Mouse (Mus musculus) olfactory bulb, adult 2 months (tissue): ENCODE measurements around the gene Mfap1a. TPM values are rescaled to one million over a fixed set of nuclear protein-coding genes. Genes with fewer than 3 reads are reported as not detected.

Experiments used
- H3K27ac ChIP-seq: fragments of 200-500 bp; 2 replicates; pipeline ENCODE4 v1.5.1; 2012; ENCODE audit warnings: low read depth, low read length; ENCODE audit not compliant: insufficient read depth
- H3K4me1 ChIP-seq: fragments of 200-500 bp; 2 replicates; pipeline ENCODE4 v1.6.1; 2012; ENCODE audit warnings: low read length; ENCODE audit not compliant: control insufficient read depth, insufficient read depth
- H3K4me3 ChIP-seq: fragments of 200-500 bp; 2 replicates; pipeline ENCODE4 v1.5.1; 2012; ENCODE audit warnings: mild to moderate bottlenecking, low read depth, low read length, moderate library complexity; ENCODE audit not compliant: insufficient read depth
- CTCF ChIP-seq: fragments of 200-500 bp; IDR thresholded peaks from 2 replicates; pipeline ENCODE4 v1.5.1; 2012; ENCODE audit warnings: low read depth, mild to moderate bottlenecking, low read length, moderate library complexity; ENCODE audit not compliant: insufficient read depth
- POLR2A ChIP-seq: fragments of 200-500 bp; IDR thresholded peaks from 2 replicates; pipeline ENCODE4 v1.6.1; 2012; ENCODE audit warnings: mild to moderate bottlenecking, low read depth, low read length, moderate library complexity; ENCODE audit not compliant: insufficient read depth
- WGBS: fragments of 180-500 bp; shearing (Covaris S2); methylation state at CpG from one replicate; pipeline ENCODE4 v1.1.7; 2018; 5-methylcytosine and 5-hydroxymethylcytosine counted together
- polyA plus RNA-seq: library from polyadenylated mRNA; stranded (reverse); fragments of >200 nt; gene quantifications from 2 replicates; pipeline ENCODE4 v1.2.4, GENCODE M21; 2012; ENCODE audit warnings: low replicate concordance; ENCODE audit not compliant: missing spikeins, insufficient read depth, insufficient read length

Mfap1a gene
- polyA plus RNA-seq, 1 experiment = not detected

DNA sequence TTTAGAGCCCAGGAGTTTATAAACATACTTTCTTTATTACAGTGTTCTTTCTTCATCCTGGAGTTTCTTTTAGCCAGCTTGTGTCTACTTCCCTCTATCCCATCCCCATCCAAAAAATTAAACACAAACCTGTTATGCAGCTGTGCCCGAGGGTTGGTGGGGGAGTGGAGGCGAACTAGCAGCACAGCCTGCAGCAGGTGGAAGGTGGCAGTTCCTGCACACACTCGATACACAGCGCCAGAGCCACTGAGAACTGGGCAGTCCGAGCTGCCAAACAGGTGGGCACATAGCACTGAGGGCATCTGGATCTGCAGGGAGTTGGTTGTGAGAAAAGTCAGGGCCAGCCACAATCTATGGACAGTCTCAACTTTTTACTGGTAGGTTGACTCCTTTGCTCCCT lies 50.9 kb downstream of the Mfap1a start:
- TF ChIP-seq CTCF (no peak), POLR2A (no peak)
- peaks cover 3% of the 10 kb centered on the region for H3K4me1 ChIP-seq
- 79% methylated on average over 5 of the region's 5 CpGs for WGBS
- H3K4me3 ChIP-seq = no peak overlapping the region
- H3K27ac ChIP-seq = no peak overlapping the region

DNA sequence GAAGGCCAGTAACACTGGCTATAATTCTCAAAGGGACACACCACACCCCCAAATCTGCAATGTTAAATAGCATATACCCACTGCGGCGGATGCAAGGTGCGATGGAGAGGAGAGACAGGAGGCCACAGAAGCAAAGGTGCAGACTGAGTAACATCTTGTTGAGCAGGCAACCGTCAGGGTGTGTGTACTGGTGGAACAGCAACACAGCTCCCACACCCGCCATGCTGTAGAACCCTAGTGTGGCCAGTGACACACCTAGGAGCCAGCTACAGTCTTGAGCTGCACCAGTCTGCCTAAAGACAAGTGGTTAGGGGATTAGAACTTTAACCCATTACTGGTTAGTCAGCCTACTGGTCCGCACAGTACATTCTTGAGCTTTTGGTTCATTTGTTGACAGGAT lies 52.5 kb downstream of the Mfap1a start:
- 87% methylated on average over 6 of the region's 6 CpGs for WGBS
- Histone ChIP-seq H3K4me3 (no peak overlapping the region), H3K4me1 (peaks cover 10% of the 10 kb centered on the region), H3K27ac (no peak overlapping the region)
- no peak for TF ChIP-seq CTCF
- TF ChIP-seq POLR2A = no peak

GRCm38 (mm10) chr2:121452990-121453389 lies 53.5 kb downstream of the Mfap1a start, which contains the start of gene Hypk:
Hypk (plus strand) TSS chr2:121453290.
- no peak within 1 kb of the TSS for H3K27ac ChIP-seq
- peaks cover 10% of the 10 kb centered on the region for H3K4me1 ChIP-seq
- no peak for TF ChIP-seq POLR2A
- no peak for TF ChIP-seq CTCF
- H3K4me3 ChIP-seq = no peak within 1 kb of the TSS
- 64% methylated on average over 4 of the region's 4 CpGs for WGBS

DNA sequence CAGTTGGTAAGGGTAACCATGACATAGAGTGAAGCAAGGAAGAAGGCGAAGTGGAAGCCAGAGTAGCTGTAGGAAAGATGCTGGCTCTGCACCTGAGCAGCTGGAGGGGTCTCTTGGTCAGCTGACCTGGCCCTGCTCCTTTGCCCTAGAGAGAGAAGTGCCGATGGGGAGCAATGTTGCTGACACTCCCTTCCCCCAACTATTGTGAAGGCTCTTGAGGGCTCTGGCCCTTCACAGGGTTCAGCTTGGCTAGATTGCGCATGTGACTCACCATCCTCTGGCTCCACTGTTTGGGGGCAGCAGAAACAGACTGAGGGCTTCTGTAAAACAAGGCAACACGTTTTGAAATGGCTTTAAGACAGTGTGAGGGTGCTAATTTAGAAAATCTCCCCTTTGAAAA lies 54.1 kb downstream of the Mfap1a start:
- TF ChIP-seq CTCF = no peak
- TF ChIP-seq POLR2A = no peak
- 67% methylated on average over 4 of the region's 4 CpGs for WGBS
- Histone ChIP-seq H3K27ac (no peak overlapping the region), H3K4me3 (no peak overlapping the region), H3K4me1 (peaks cover 10% of the 10 kb centered on the region)

GRCm38 (mm10) chr2:121450093-121450492 lies 56.4 kb downstream of the Mfap1a start:
- Histone ChIP-seq H3K4me3 (peak overlapping the region; percentile 89), H3K4me1 (peaks cover 10% of the 10 kb centered on the region), H3K27ac (no peak overlapping the region; the same call in 1 of the 2 replicates)
- WGBS = 2% methylated on average over 7 of the region's 7 CpGs
- TF ChIP-seq POLR2A = no peak
- TF ChIP-seq CTCF = no peak

DNA sequence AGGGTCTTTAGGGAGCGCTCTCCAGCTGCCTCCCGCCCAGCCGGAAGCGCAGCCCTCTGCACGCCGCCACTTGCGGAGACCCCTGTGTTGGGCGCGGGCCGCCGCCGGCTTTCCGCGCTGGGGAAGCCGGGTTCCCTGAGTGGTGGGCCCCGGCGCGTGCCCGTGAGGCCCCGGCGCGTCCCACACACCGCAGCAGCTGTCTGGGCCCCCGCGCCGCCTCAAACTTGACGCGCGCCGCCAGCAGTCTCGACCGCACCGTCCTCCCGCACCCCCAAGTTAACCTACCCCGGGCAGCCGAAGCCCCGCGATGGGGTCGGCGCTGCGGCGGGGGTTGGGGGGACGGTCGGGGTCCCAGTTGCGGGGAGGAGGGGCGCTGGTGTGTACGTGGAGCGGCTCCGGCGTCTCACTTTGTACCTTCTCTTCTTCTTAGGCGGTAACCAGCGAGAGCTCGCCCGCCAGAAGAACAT lies 56.9 kb downstream of the Mfap1a start:
- Histone ChIP-seq H3K4me3 (peak overlapping the region; percentile 89), H3K4me1 (peaks cover 10% of the 10 kb centered on the region), H3K27ac (peak overlapping the region; percentile 84)
- no peak for TF ChIP-seq POLR2A
- no peak for TF ChIP-seq CTCF
- under 1% methylated on average over 54 of the region's 54 CpGs for WGBS

- WGBS = under 1% methylated on average over 72 of the region's 74 CpGs
- H3K4me3 ChIP-seq = peak within 1 kb of the TSS; percentile 89
- H3K4me1 ChIP-seq = peaks cover 10% of the 10 kb centered on the region
- H3K27ac ChIP-seq = peak within 1 kb of the TSS; percentile 84
- peak; percentile 89 for TF ChIP-seq POLR2A
- TF ChIP-seq CTCF = no peak
Observed at GRCm38 (mm10) chr2:121448739-121449535, 57.5 kb downstream of the Mfap1a start, which contains the start of gene Serf2. Serf2 (plus strand) TSS chr2:121449195.

GRCm38 (mm10) chr2:121448136-121448535 lies 58.3 kb downstream of the Mfap1a start:
- peak overlapping the region; percentile 39; the same call in 1 of the 2 replicates for H3K27ac ChIP-seq
- TF ChIP-seq POLR2A (no peak), CTCF (no peak)
- H3K4me3 ChIP-seq = no peak overlapping the region
- H3K4me1 ChIP-seq = peaks cover 10% of the 10 kb centered on the region
- 11% methylated on average over 9 of the region's 9 CpGs for WGBS

GRCm38 (mm10) chr2:121447006-121447405 lies 59.5 kb downstream of the Mfap1a start:
- Histone ChIP-seq H3K27ac (no peak overlapping the region), H3K4me1 (peaks cover 17% of the 10 kb centered on the region), H3K4me3 (no peak overlapping the region)
- no peak for TF ChIP-seq CTCF
- TF ChIP-seq POLR2A = no peak
- WGBS = 88% methylated on average over 3 of the region's 3 CpGs

DNA sequence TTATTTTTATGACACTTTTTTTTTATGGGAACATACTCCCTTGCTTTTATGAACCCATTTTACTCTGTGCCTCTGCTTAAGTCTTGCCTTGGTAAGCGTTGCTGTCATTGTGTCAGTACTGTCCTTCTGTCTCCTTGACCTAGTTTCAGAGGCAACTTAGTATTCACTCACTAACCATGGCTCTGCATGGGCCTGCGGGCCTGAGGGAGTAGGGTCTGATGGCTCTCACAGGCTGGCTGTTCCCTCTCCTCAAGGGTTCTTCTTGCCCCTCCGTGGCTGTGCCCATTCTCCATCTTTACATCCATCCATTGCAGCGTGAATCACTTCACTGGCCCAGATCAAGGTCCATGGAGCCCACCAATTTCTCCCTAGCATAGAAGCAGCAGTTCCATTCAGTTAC lies 60.0 kb downstream of the Mfap1a start:
- H3K27ac ChIP-seq = no peak overlapping the region

More for the DNA sequence above, 60.0 kb downstream of the Mfap1a start:
- H3K4me3 ChIP-seq = no peak overlapping the region
- 81% methylated on average over 4 of the region's 4 CpGs for WGBS
- peaks cover 20% of the 10 kb centered on the region for H3K4me1 ChIP-seq
- TF ChIP-seq CTCF (no peak), POLR2A (no peak)
